Mouse (Mus musculus): Measurements from ENCODE around the gene Ikzf4. TPM values are rescaled to one million over a fixed set of nuclear protein-coding genes. Genes with fewer than 3 reads are reported as not detected.

The Ikzf4 gene
- total RNA-seq (2021): 10 to 100 TPM; 18.5 to 19.8 TPM

DNA sequence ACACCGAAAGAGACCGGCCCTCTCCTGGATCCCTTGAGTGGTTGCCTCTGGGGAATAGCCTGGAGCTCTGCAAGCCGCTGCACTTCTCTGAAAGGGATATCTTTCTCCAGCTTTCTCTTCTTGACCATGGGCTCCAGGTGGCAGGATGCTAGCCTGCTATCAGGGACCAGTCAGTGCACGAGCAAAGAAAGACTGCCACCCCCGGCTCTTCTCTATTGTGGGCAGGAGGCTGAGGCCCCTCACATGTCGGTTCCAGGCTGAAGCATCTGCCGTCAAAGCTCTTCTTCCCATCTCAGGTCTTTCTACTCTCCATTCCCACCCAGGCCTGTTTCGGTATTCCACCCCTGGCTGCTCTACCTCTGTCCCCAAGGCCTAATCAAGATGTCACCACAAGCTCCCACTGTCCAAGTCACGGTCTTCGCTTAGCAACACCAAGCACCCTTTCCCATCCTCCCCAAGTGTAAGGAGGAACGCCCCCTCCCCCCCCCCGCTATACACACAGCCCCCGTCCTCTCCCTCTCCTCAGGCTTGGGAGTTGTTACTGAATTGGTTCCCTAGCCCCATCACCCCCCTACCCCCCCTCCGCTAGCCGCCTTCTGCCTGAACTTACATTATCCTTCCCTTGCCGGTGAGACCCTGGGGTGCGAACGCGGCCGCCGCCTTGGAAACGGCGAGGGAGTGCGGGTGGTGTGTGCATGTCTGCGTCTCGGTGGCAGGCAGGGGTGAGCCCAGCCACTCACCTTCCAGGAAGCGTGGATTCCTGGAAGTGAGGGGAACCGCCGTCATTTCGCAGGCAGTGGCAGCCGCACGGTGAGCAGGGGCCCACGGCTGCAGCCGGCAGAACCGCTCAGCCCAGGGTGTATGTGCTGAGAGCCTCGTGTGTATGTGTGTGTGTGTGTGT is at the start of gene Ikzf4:
Gene Ikzf4 (minus strand): TSS at position 881 of the 901 bp plus-strand sequence.
- intact Hi-C loops (cut with DNase I): no loop called here
- DNase-seq (ENCODE audit: extremely low spot score in 1 of 2, low spot score in 2 of 2): peak in 1 of 2 experiments; percentile 68

DNA sequence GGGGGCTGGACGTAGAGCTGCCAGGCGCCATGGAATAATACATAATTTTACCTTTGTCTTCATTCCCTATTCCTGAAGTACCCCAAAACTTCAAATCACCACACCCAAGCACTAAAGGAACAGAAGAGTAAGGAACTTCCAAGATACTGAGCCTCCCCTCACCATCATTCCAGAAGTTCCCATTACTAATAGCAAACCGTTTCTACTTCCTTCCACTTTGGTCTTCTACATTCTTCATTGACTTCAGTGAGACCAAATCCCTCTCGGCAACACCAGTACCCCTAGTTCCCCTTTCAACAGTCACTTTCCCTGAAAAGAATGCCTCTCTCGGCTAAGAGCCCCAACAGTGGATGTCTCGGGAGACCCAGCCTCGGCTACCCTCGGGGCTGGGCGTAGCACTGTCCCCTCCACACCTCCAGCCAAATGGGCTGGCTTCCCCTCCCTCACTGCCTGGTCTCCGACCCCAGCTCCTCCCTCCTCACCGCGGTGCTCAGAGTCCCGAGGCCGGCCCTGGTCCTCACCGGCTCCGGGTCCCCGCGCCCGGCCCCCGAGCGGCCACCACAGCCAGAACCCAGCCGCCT is 49.7 kb upstream of the Ikzf4 start:
- DNase-seq (ENCODE audit: extremely low spot score in 1 of 2, low spot score in 2 of 2): no peak
- intact Hi-C loops (cut with DNase I): no loop called here

DNA sequence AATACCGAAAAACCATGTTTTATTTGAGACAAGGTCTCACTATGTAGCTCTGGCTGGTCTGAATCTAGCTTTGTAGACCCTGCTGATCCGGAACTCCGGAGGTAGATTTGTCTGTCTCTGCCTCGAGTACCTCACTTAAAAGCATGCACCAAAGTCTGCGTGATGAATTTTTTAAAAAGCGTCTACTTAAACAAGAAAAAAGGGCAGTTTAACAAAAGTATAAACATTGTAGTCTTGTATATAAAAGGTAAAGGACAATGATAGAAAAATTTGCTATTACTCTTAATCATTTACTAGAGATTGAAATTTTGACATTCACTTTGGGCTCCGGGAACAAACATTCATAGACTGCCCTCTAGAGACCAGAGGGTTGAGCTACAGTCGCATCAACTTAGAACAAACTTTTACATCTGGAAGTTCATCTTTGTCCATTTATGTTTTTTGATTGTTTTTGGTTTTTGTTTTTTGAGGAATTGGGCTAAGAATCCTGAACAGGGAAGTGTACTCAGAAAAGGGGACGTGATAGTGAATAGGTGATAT is 28.7 kb upstream of the Ikzf4 start:
- DNase-seq (ENCODE audit: extremely low spot score in 1 of 2, low spot score in 2 of 2): no peak
- intact Hi-C loops (cut with DNase I): loop anchor here (5.0 kb wide), 3 partner anchors 47 to 167 kb away; partner anchors contain the start of genes Pa2g4 and Rps26

DNA sequence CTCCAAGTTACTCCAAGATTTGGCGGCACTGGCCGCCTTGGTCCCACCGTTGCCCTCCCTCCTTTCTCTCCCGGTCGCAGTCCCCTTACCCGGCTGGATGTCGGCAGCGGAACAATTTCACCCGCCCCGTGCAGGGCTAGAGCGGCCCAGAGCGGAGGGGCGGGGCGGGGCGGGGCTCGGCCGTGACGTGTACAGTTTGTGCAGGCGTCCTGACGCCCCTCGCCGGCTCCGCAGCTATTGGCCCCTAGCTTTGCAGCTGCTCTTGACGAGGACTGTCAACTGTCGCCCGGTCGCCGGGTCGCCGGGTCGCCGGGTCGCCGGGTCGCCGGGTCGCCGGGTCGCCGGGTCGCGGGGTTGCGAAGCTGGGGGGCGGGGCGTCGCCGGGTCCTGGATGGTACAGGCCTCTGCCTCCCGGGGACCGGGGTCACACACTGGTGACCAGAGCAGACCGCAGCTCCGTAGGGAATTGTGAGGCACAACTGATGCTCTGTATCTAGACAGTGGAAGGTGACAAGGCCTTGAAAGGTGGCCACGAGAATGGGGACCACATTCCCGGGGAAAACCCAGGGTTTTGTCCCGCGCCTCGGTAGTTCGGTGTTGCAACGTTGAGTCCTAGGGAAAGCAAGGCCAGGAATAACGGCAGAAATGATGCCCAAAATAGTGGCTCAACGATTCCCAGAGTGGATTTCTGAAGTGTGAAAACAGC is 28.1 kb upstream of the Ikzf4 start, which contains the start of gene Suox:
Gene Suox (minus strand): TSS at position 311 of the 706 bp plus-strand sequence.
- DNase-seq (ENCODE audit: extremely low spot score in 1 of 2, low spot score in 2 of 2): peak; percentile 74 to 91
- intact Hi-C loops (cut with DNase I): loop anchor here (5.0 kb wide), 3 partner anchors 47 to 167 kb away; partner anchors contain the start of genes Pa2g4 and Rps26

DNA sequence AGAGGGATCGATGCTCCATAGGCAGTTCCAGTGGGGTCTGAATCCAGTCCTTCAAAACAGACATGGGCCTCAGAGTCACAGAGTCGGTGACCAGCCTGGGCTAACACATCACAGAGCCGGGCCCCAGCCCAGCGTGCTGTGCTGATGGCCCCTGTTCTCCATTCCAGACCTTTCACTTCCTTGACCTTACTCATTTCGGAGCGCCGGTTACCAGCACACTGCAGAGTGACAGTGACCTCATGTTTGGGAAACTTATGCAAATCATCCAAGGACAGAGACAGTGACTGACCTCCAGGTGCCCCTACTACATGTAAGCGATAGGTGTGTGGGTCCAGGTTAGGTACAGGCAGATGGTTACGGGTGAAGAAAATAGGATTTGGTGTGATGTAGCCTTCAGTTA is 25.4 kb upstream of the Ikzf4 start:
- intact Hi-C loops (cut with DNase I): loop anchor here (5.0 kb wide), 3 partner anchors 44 to 164 kb away; partner anchors contain the start of genes Pa2g4 and Rps26

DNA sequence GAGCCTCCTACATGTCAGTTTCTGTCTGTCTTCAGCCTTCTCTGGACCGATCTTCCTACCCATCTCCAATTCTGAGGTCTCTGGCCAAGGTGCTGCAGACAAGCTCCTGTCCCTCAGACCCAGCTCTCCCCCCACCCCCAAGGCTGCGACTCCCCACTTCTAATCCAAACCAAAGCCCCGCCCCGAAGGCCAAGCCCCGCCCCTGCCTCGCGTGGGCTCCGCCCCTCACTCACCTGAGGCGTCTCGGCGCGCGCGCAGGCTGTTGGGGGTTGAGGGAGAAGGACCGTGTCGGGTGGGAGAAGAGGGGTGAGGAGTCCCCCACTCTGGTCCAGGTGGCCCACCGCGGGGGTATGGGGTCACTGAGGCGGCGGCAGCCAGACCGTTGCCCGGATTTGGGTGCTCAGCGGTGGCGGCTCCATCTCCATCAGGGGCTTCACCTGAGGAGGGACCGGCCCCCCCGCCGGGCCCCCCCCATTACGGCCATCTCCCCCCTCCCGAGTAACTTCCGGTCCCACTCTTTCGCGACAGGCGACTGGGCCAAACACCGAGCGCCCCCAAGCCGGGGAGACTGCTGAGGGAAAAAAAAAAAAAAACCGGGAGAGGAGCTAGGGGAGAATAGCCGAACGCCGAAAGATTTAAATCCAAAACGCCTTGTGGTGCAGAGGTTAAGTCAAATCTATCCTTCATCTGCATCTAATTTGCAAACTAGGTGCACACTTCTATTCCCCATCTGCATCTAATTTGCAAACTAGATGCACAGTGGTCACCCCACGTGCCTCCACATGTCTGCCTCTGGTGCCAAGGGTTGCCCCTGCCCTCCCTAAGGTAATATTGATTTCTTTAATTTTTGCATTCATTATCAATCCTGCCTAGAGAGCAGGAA is 23.2 kb upstream of the Ikzf4 start:
- intact Hi-C loops (cut with DNase I): no loop called here
- DNase-seq (ENCODE audit: extremely low spot score in 1 of 2, low spot score in 2 of 2): peak; percentile 24 to 77

More for the DNA sequence above, 25.4 kb upstream of the Ikzf4 start:
- no peak for DNase-seq (ENCODE audit: extremely low spot score in 1 of 2, low spot score in 2 of 2)

DNA sequence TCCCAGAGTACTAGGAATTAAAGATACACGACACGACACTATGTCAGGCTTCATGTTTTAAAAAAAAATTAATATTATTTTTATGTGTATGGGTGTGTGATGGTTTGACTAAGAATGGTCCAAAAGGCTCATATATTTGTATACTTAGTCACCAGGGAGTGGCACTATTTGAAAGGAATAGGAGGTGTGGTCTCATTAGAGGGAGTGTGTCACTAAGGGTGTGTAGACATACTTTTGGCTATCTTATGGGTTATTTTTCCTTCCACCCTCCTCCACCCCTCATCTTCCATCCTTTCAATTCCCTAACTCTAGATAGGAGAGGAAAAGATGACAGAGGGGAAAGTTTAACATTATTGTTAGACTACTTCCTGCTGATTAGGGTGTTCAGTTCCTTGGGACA is 20.0 kb upstream of the Ikzf4 start:
- intact Hi-C loops (cut with DNase I): no loop called here
- DNase-seq (ENCODE audit: extremely low spot score in 1 of 2, low spot score in 2 of 2): no peak

DNA sequence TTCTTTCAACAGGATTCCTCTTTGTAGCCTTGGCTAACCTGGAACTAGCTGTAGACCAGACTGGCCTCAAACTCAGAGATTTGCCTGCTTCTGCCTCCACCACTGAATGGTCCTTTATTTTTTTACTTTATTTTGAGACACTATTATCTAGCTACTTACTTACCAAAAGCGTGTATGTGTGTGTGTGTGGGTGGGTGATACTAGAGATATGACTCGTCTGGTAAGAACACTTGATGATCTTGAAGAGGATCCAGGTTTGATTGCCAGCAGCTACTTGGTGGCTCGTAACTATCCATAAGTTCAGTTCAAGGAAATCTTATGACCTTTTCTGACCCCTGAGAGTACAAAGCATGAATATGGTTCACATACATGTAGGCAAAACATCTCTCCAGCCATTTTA is 19.5 kb upstream of the Ikzf4 start:
- DNase-seq (ENCODE audit: extremely low spot score in 1 of 2, low spot score in 2 of 2): no peak
- intact Hi-C loops (cut with DNase I): no loop called here

DNA sequence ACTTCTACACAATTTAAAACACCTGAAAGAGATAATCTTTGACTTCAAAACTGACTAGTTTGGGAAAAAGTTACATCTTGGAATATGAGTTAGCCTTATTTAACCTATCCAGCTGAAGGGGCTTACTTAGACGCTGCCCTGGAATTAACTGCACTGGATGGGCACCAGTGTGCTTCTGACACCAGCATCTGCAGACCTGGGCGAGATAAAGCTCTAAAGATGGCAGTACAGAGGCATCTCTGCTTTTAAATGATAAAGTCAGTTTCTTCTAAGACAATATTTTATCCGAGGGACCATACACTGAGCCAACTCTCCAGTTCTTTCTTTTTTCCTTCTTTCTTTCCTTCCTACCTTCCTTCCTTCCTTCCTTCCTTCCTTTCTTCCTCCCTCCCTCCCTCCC is 19.0 kb upstream of the Ikzf4 start:
- DNase-seq (ENCODE audit: extremely low spot score in 1 of 2, low spot score in 2 of 2): no peak
- intact Hi-C loops (cut with DNase I): no loop called here

DNA sequence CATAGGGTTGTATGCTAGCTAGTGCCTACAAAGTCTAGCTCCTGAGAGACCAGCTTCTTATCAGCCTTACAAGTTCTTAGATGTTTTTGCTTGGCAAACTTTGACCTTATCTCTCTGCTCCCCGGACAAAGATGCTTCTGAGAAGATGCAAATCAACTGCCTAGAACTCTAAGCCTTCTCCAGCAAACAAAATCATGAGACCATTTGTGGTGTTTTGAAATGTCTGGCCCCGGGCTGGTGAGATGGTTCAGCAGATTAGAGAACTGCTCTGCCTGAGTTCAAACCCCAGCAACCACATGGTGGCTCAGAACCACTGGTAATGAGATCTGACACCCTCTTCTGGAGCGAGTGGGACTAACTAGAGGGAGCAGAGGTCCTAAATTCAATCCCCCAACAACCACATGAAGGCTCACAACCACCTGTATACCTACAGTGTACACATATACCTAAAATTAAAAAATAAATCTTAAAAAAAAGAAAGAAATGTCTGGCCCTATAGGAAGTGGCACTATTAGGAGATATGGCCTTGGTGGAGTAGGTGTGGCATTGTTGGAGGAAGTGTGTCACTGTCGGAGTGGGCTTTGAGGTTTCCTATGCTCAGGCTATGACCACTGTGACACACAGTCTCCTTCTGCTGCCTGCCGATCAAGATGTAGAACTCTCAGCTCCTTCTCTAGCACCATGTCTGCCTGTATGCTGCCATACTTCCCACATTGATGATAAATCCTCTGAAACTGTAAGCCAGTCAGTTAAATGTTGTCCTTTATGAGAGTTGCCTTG is 17.8 kb upstream of the Ikzf4 start:
- intact Hi-C loops (cut with DNase I): no loop called here

DNA sequence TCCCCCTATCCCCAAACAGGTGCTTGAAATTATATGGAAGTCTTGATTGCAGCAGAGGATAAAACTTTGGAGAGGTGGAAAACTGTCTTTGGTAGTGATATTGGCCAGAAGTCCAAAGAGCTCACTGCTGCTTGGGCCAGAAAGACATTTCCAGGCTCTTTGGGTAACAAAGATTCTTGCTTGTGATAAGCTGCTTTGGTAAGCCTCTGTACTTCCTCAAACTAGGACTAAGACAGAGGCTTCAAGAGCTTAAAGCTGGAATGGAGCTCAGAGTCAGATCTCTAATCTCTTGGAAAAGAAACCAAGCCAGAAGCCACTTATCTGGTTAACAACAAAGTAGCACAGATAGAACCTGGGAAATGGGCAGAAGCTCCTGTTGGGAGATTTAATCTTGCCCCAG is 16.7 kb upstream of the Ikzf4 start:
- DNase-seq (ENCODE audit: extremely low spot score in 1 of 2, low spot score in 2 of 2): no peak
- intact Hi-C loops (cut with DNase I): no loop called here

More for the DNA sequence above, 17.8 kb upstream of the Ikzf4 start:
- DNase-seq (ENCODE audit: extremely low spot score in 1 of 2, low spot score in 2 of 2): no peak

DNA sequence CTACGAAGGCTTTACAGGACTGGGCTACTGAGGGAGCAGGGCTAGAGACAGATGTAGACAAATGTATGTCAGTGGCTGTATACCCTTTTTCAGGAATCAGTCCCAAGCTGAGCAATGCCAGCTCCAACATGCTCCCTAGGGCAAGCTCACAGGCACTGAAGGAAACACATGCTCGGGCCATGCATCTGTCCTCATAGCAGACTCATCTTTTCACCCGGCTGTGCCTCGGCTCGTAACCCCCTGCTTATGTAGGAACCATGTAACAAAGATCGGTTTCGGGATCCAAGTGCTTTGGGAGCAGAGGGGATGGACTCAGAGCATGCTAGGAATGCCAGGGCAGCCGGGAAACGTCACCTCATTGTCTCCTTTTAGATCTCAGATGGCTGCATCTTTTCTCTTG is 13.7 kb upstream of the Ikzf4 start:
- intact Hi-C loops (cut with DNase I): no loop called here
- no peak for DNase-seq (ENCODE audit: extremely low spot score in 1 of 2, low spot score in 2 of 2)

DNA sequence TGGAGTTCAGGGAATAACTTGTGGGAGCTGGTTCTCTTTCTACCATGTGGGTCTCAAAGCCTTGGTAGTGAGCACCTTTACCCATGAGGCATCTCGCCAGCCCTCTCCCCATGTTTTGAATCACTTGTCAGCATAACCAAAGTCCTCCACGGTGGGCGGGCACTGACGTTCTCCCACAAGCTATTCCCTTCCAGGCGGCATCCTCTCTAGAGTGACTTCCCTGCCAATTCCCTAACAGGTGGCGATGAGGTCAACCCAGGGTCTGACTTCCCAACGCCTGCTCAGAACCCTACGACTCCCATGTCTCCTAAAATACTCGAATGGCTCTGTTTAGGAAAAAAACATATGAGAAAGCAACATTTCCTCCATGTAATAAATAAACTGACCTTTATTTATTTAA is 12.1 kb upstream of the Ikzf4 start:
- no peak for DNase-seq (ENCODE audit: extremely low spot score in 1 of 2, low spot score in 2 of 2)
- intact Hi-C loops (cut with DNase I): no loop called here

DNA sequence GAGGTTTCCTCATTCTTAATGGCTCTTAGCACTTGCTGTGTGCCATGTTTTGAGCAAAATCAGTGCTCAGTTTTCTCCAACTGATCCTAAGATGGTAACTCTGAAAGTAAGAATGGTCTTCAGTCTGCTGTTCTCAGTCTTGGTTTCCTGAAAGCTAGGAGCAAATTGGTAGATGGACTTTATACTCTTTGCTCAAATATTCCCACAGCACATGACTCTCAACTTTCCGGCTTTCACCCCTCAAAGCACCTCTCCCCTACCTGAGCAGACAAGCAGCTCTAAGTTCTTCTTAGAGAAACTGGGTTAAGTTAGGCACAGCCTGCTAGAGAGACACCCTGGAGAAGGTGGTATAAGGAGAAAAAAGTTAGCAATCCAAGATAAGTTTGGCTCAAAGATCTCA is 10.9 kb upstream of the Ikzf4 start:
- intact Hi-C loops (cut with DNase I): no loop called here

DNA sequence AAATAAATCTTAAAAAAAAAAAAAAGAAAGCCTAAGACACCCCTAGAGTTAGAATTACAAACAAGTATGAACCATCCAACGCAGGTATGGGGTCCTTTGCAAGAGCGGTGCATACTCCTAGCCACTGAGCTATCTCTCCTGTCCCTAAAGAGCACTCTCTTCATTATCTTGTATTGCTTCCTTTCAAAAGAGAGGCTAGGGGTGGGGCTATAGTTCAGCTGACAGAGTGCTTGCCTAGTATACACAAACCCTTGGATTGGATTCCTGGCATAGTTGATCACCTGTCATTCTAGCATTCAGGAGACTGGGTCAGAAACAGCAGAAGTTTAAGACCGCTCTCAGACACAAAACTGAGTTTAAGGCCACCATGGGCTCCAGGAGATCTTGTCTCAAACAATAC is 9.5 kb upstream of the Ikzf4 start:
- intact Hi-C loops (cut with DNase I): no loop called here
- DNase-seq (ENCODE audit: extremely low spot score in 1 of 2, low spot score in 2 of 2): no peak

More for the DNA sequence above, 10.9 kb upstream of the Ikzf4 start:
- no peak for DNase-seq (ENCODE audit: extremely low spot score in 1 of 2, low spot score in 2 of 2)

DNA sequence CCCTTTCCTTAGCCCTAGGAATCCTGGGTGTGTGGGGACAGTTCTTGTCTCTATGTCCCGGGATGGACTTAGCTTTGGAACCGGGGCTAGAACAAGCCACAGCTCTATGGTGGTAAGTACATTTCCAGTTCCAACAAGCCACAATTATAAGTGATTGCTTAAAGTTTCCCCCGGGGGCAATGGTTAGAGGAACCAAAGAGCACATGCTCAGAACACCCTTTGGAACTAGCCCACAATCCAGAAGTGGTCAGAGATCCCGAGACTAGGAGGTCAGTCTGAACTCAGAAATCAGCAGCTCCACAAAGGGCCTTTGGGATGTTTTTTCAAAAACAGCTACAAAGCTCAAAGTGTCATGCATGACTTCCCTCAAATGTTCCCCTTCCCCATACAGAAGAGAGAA is 8.1 kb upstream of the Ikzf4 start:
- no peak for DNase-seq (ENCODE audit: extremely low spot score in 1 of 2, low spot score in 2 of 2)
- intact Hi-C loops (cut with DNase I): no loop called here

Measured in left cerebral cortex, postnatal 10 days (tissue).